8 mouse cellular contexts compared by ENCODE assay signal in genomic region chr12:84417605-84417922, GRCm38 (mm10). TPM values are rescaled to one million over a fixed set of nuclear protein-coding genes. Genes with fewer than 3 reads are reported as not detected.
DNase-seq lines count a peak whose midpoint lies in the region; ATAC-seq and TF ChIP-seq lines count a peak whose summit lies in the region.

No protein-coding gene starts in this region.

- no peak for TF ChIP-seq EP300 in liver, postnatal 0 days (IDR thresholded peaks at IDR 0.05; ENCODE audit: low read depth)

- WGBS in heart, embryonic 12.5 days, result 31% methylated on average over 18 of the region's 18 CpGs
- WGBS in heart, embryonic 16.5 days, result 32% methylated on average over 18 of the region's 18 CpGs
- WGBS in liver, postnatal 0 days (ENCODE audit: insufficient replicate concordance), result 36% methylated on average over 18 of the region's 18 CpGs

- H3K36me3 ChIP-seq in heart, embryonic 12.5 days, result no peaks in the 10 kb centered on the region
- no peaks in the 10 kb centered on the region for H3K36me3 ChIP-seq in ES-E14 (ENCODE audit: control insufficient read depth, insufficient read depth, low read length, poor library complexity, severe bottlenecking)
- no peaks in the 10 kb centered on the region for H3K36me3 ChIP-seq in heart, embryonic 16.5 days (ENCODE audit: control insufficient read depth, insufficient read depth)
- no peaks in the 10 kb centered on the region for H3K36me3 ChIP-seq in liver, postnatal 0 days (replicated peaks; ENCODE audit: insufficient read depth, low read length)

- peaks cover 5% of the 10 kb centered on the region for H3K4me1 ChIP-seq in heart, embryonic 12.5 days (replicated peaks)
- peaks cover 0 to 2% of the 10 kb centered on the region in 2 experiments; a peak in 1 of 4 replicates for H3K4me1 ChIP-seq in ES-E14 (ENCODE audit: control insufficient read depth in 2 of 2, insufficient read depth in 2 of 2, low read length in 2 of 2, poor library complexity in 1 of 2)
- peaks cover 4% of the 10 kb centered on the region; the same call in 1 of the 2 replicates for H3K4me1 ChIP-seq in heart, embryonic 16.5 days (ENCODE audit: control insufficient read depth, insufficient read depth, low read length)
- peaks cover 8% of the 10 kb centered on the region for H3K4me1 ChIP-seq in liver, postnatal 0 days (ENCODE audit: insufficient read depth)

- in situ Hi-C loops in ES-E14 (cut with MboI; ENCODE audit: low sequenced_read_pairs in 2 of 2, unreplicated experiment in 2 of 2), result no loop called here

- ATAC-seq in heart, embryonic 12.5 days (ENCODE audit: insufficient number of reproducible peaks, low FRiP score), result no peak
- ATAC-seq in heart, embryonic 16.5 days (replicated peaks; ENCODE audit: extremely low read depth, insufficient read depth, low FRiP score), result no peak
- no peak for ATAC-seq in liver, postnatal 0 days

- H3K27ac ChIP-seq in heart, embryonic 12.5 days (ENCODE audit: poor library complexity, severe bottlenecking), result peak overlapping the region; percentile 51
- H3K27ac ChIP-seq in ES-E14 (ENCODE audit: insufficient read depth, low read depth, low read length, poor library complexity, severe bottlenecking), result peak overlapping the region; percentile 53; the same call in 1 of the 2 replicates
- no peak overlapping the region for H3K27ac ChIP-seq in heart, embryonic 16.5 days (ENCODE audit: low read length)
- peak overlapping the region; percentile 90 for H3K27ac ChIP-seq in liver, postnatal 0 days (ENCODE audit: low read depth)

- peaks cover 6% of the 10 kb centered on the region; the same call in 1 of the 2 replicates for H3K9me3 ChIP-seq in heart, embryonic 12.5 days (replicated peaks)
- no peaks in the 10 kb centered on the region for H3K9me3 ChIP-seq in ES-E14 (ENCODE audit: control insufficient read depth, insufficient read depth, low read depth, low read length)
- H3K9me3 ChIP-seq in heart, embryonic 16.5 days (replicated peaks; ENCODE audit: control insufficient read depth, low read length), result no peaks in the 10 kb centered on the region
- no peaks in the 10 kb centered on the region for H3K9me3 ChIP-seq in liver, postnatal 0 days (ENCODE audit: low read length)

- TF ChIP-seq CTCF in liver, postnatal 0 days (IDR thresholded peaks at IDR 0.05; ENCODE audit: low read depth), result no peak

- no peak for DNase-seq in heart, postnatal 36 days
- no peak for DNase-seq in ES-E14 (ENCODE audit: low read depth, low spot score)
- no peak for DNase-seq in liver, postnatal 0 days
- no peak for DNase-seq in urinary bladder, postnatal 14 days (ENCODE audit: low spot score)
- DNase-seq in adrenal gland, postnatal 36 days, result no peak
- no peak for DNase-seq in layer of hippocampus, adult 8-10 months (ENCODE audit: low spot score in 2 of 2)

- no peaks in the 10 kb centered on the region for H3K27me3 ChIP-seq in heart, embryonic 12.5 days (replicated peaks)
- no peaks in the 10 kb centered on the region for H3K27me3 ChIP-seq in heart, embryonic 16.5 days (ENCODE audit: control insufficient read depth, insufficient read depth, low read length)
- H3K27me3 ChIP-seq in liver, postnatal 0 days (ENCODE audit: insufficient read depth, low read length), result no peaks in the 10 kb centered on the region

- H3K4me3 ChIP-seq in heart, embryonic 12.5 days, result peak overlapping the region; percentile 63
- peak overlapping the region; percentile 74 to 94 for H3K4me3 ChIP-seq in ES-E14 (ENCODE audit: insufficient read depth in 1 of 2, low read depth in 1 of 2, low read length in 2 of 2, poor library complexity in 1 of 2, severe bottlenecking in 1 of 2)
- H3K4me3 ChIP-seq in heart, embryonic 16.5 days (ENCODE audit: low read length), result peak overlapping the region; percentile 53
- peak overlapping the region; percentile 77 for H3K4me3 ChIP-seq in liver, postnatal 0 days (ENCODE audit: low read depth, low read length)

- intact Hi-C loops in heart, postnatal 36 days (cut with DNase I), result loop anchor here (2.0 kb wide), 1 partner anchor 33 kb away; the partner anchor contains the start of genes Aldh6a1 and Lin52

- H3K9ac ChIP-seq in heart, embryonic 12.5 days, result peak overlapping the region; percentile 70
- H3K9ac ChIP-seq in ES-E14 (ENCODE audit: insufficient read depth, low read depth, low read length, poor library complexity, severe bottlenecking), result peak overlapping the region; percentile 96
- H3K9ac ChIP-seq in heart, embryonic 16.5 days (ENCODE audit: low read length), result peak overlapping the region; percentile 68
- peak overlapping the region; percentile 83 for H3K9ac ChIP-seq in liver, postnatal 0 days (replicated peaks)

- H3K4me2 ChIP-seq in heart, embryonic 12.5 days, result peak overlapping the region; percentile 82
- peak overlapping the region; percentile 66 for H3K4me2 ChIP-seq in heart, embryonic 16.5 days (ENCODE audit: low read depth, low read length)
- peak overlapping the region; percentile 89 for H3K4me2 ChIP-seq in liver, postnatal 0 days (ENCODE audit: low read depth, low read length)

TF ChIP-seq in ES-E14, 5 proteins besides CTCF, POLR2A, EP300 and RAD21:
- no peak for TF ChIP-seq CHD2 (IDR thresholded peaks at IDR 0.05; ENCODE audit: low read depth, low read length)
- TF ChIP-seq MAFK (IDR thresholded peaks at IDR 0.05; ENCODE audit: insufficient read depth, low read depth, low read length), result no peak
- TF ChIP-seq ZNF384 (IDR thresholded peaks at IDR 0.05; ENCODE audit: low read depth, low read length), result no peak
- no peak for TF ChIP-seq HCFC1 (IDR thresholded peaks at IDR 0.05; ENCODE audit: borderline replicate concordance, insufficient read depth, low read length)

RNA-seq across cellular contexts. Expression of gene Rnf113a2, which starts 0.6 kb away (rescaled TPM):
- 21.3 and 24.4 TPM in 2 replicates for polyA plus RNA-seq in heart, embryonic 12.5 days (2016; fragmentation: Nextera tagmentation; extraction: Ambion mirVana)
- 10 to 100 TPM; 11.7 to 12.1 TPM for total RNA-seq in heart, postnatal 36 days (2021)
- total RNA-seq in ES-E14 (2012; rRNA removed), result 15.5 and 20.8 TPM in 2 replicates
- polyA plus RNA-seq in heart, embryonic 16.5 days (2015; fragmentation: Nextera tagmentation; extraction: Ambion mirVana), result 21.1 and 25.1 TPM in 2 replicates
- polyA plus RNA-seq in liver, postnatal 0 days (2015; fragmentation: Nextera tagmentation; extraction: Ambion mirVana), result 13.3 and 13.9 TPM in 2 replicates
- 10 to 100 TPM; 17.9 to 19.4 TPM for total RNA-seq in adrenal gland, postnatal 36 days (2021)
- total RNA-seq in layer of hippocampus, adult 8-10 months (2022), result 10 to 100 TPM in 3 of 4 experiments, 1 to 10 TPM in 1; 9.1 to 16.9 (median 13.8) TPM

RNA-seq across cellular contexts. Expression of gene Bbof1, which starts 8.7 kb away (rescaled TPM):
- polyA plus RNA-seq in heart, embryonic 12.5 days (2016; fragmentation: Nextera tagmentation; extraction: Ambion mirVana), result 1.4 and 1.5 TPM in 2 replicates
- 1 to 10 TPM; 1.2 TPM for total RNA-seq in heart, postnatal 36 days (2021)
- 0.63 and 1.2 TPM in 2 replicates for total RNA-seq in ES-E14 (2012; rRNA removed)
- 2.5 and 2.6 TPM in 2 replicates for polyA plus RNA-seq in heart, embryonic 16.5 days (2015; fragmentation: Nextera tagmentation; extraction: Ambion mirVana)
- 0.34 and 0.51 TPM in 2 replicates for polyA plus RNA-seq in liver, postnatal 0 days (2015; fragmentation: Nextera tagmentation; extraction: Ambion mirVana)
- 1 to 10 TPM; 1.9 to 2.4 TPM for total RNA-seq in adrenal gland, postnatal 36 days (2021)
- 10 to 100 TPM in 2 of 4 experiments, 1 to 10 TPM in 2; 8.3 to 12.7 (median 10.7) TPM for total RNA-seq in layer of hippocampus, adult 8-10 months (2022)

RNA-seq across cellular contexts. Expression of gene Entpd5, which starts 8.7 kb away (rescaled TPM):
- polyA plus RNA-seq in heart, embryonic 12.5 days (2016; fragmentation: Nextera tagmentation; extraction: Ambion mirVana), result 32.6 and 33.5 TPM in 2 replicates
- 10 to 100 TPM; 61.6 to 68.2 TPM for total RNA-seq in heart, postnatal 36 days (2021)
- 6.4 and 6.9 TPM in 2 replicates for total RNA-seq in ES-E14 (2012; rRNA removed)
- polyA plus RNA-seq in heart, embryonic 16.5 days (2015; fragmentation: Nextera tagmentation; extraction: Ambion mirVana), result 37.1 and 38.9 TPM in 2 replicates
- 23.5 and 24.8 TPM in 2 replicates for polyA plus RNA-seq in liver, postnatal 0 days (2015; fragmentation: Nextera tagmentation; extraction: Ambion mirVana)
- total RNA-seq in adrenal gland, postnatal 36 days (2021), result 100 to 1,000 TPM in 1 of 2 experiments, 10 to 100 TPM in 1; 99.3 to 172 TPM
- total RNA-seq in layer of hippocampus, adult 8-10 months (2022), result 10 to 100 TPM; 25.2 to 30.4 (median 29.1) TPM

RNA-seq across cellular contexts. Expression of gene Aldh6a1, which starts 33.2 kb away (rescaled TPM):
- 43.6 and 43.9 TPM in 2 replicates for polyA plus RNA-seq in heart, embryonic 12.5 days (2016; fragmentation: Nextera tagmentation; extraction: Ambion mirVana)
- 100 to 1,000 TPM; 208 to 210 TPM for total RNA-seq in heart, postnatal 36 days (2021)
- 11.4 and 11.9 TPM in 2 replicates for total RNA-seq in ES-E14 (2012; rRNA removed)
- 70.3 and 72.9 TPM in 2 replicates for polyA plus RNA-seq in heart, embryonic 16.5 days (2015; fragmentation: Nextera tagmentation; extraction: Ambion mirVana)
- 98.3 and 99.4 TPM in 2 replicates for polyA plus RNA-seq in liver, postnatal 0 days (2015; fragmentation: Nextera tagmentation; extraction: Ambion mirVana)
- total RNA-seq in adrenal gland, postnatal 36 days (2021), result 100 to 1,000 TPM; 178 to 227 TPM
- total RNA-seq in layer of hippocampus, adult 8-10 months (2022), result 10 to 100 TPM; 55.6 to 61.6 (median 58.2) TPM

RNA-seq across cellular contexts. Expression of gene Lin52, which starts 33.7 kb away (rescaled TPM):
- 15.4 and 15.8 TPM in 2 replicates for polyA plus RNA-seq in heart, embryonic 12.5 days (2016; fragmentation: Nextera tagmentation; extraction: Ambion mirVana)
- 10 to 100 TPM; 12.4 to 14.9 TPM for total RNA-seq in heart, postnatal 36 days (2021)
- 10.5 and 13.0 TPM in 2 replicates for total RNA-seq in ES-E14 (2012; rRNA removed)
- 16.2 and 18.1 TPM in 2 replicates for polyA plus RNA-seq in heart, embryonic 16.5 days (2015; fragmentation: Nextera tagmentation; extraction: Ambion mirVana)
- 7.8 and 8.1 TPM in 2 replicates for polyA plus RNA-seq in liver, postnatal 0 days (2015; fragmentation: Nextera tagmentation; extraction: Ambion mirVana)
- 10 to 100 TPM; 13.7 to 15.6 TPM for total RNA-seq in adrenal gland, postnatal 36 days (2021)
- total RNA-seq in layer of hippocampus, adult 8-10 months (2022), result 10 to 100 TPM; 21.9 to 31.9 (median 26.3) TPM
